Mouse (Mus musculus) left cerebral cortex, adult 11 months (tissue): ENCODE measurements at regions not wholly inside any gene's neighbourhood (a gene's known extent, or its start where the extent isn't known, plus 50 kb on each side); places are given as distances from the start of the nearest gene placed in this dataset.
"Not testable (repeated sequence)": the region's sequence is repeated elsewhere in the genome, so short reads cannot be mapped to it uniquely, and the experiment has no call there.

ENCODE experiments used
- DNase-seq: peaks from one replicate; pipeline ENCODE4 v3.0.0; 2022; ENCODE audit warnings: low spot score

GRCm38 (mm10) chr12:92886394-92887075 lies 1037.6 kb upstream of the Sel1l start:
- not testable (repeated sequence) for DNase-seq

- DNase-seq, result not testable (repeated sequence)
Measured at GRCm38 (mm10) chr12:92884014-92884413, 1035.1 kb upstream of the Sel1l start.

DNA sequence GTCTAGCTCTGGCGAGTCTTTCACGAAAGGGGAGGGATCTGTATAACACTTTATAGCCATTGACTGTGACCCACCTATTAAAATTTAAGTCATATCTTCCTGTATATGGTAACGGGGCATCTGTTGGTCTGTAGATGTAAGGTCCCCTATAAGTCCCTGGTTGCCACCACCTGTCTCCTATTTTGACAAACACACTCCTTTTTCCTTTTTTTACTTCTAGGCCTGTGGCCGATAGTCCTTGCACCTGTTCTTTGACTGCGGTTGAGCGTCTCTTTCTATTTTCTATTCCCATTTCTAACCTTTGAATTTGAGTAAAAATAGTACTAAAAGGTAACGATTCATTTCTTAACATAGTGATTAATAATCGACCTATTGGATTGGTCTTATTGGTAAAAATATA lies 1034.1 kb upstream of the Sel1l start:
- not testable (repeated sequence) for DNase-seq

DNA sequence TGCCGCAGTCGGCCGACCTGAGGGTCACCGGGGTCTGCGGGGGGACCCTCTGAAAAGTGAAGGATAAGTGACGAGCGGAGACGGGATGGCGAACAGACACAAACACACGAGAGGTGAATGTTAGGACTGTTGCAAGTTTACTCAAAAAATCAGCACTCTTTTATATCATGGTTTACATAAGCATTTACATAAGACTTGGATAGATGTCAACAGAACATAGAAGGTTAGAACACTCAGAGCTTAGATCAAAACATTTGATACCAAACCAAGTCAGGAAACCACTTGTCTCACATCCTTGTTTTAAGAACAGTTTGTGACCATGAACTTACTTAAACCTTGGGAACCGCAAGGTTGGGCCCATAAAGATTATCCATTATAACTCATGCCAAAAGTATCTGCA lies 1033.6 kb upstream of the Sel1l start:
- DNase-seq, result not testable (repeated sequence)

- no peak for DNase-seq
Measured at GRCm38 (mm10) chr12:92873602-92874001, 1024.6 kb upstream of the Sel1l start.

- DNase-seq, result no peak
Measured at GRCm38 (mm10) chr12:92869336-92869735, 1020.4 kb upstream of the Sel1l start.

GRCm38 (mm10) chr12:92823090-92823786 lies 974.3 kb upstream of the Sel1l start:
- DNase-seq, result no peak

DNA sequence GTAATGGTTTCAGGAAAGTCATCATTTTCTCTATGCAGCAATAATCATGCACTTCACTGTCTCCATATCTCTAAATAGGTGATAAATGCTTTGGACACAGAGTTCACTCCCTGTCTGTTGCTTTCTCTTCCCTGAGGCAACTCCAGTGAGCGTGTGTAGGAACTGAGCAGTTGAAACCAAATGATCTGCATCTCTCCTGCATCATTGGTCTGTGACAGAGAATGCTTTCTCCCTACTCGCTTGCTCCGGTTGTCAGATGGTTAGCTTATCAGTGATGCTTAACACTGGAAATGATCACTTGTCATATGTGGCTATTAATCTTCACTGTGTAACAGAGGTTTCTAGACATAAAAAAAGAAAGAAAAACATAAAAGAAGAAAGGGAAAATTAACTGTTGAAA lies 969.7 kb upstream of the Sel1l start:
- no peak for DNase-seq

DNA sequence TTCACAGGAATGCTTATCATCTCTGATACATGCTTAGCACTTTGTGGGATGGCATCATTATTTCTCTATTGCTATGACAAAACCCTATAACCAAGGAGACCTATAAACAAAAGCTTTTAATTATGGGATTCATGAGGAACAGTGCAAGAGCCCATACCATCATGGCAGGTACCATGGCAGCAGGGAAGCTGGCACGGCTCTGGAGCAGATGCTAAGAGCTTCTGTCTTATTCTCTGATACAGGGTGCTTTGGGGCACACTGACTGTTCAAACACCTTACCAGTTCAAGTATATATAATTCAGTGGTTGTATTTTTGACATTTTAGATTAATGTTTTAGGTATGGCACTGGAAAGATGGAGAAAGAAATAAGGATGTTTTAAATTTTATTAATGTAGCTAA lies 952.2 kb upstream of the Sel1l start:
- no peak for DNase-seq

GRCm38 (mm10) chr12:92783362-92783761 lies 934.4 kb upstream of the Sel1l start:
- DNase-seq, result no peak

GRCm38 (mm10) chr12:92779695-92780292 lies 930.8 kb upstream of the Sel1l start:
- DNase-seq, result no peak

DNA sequence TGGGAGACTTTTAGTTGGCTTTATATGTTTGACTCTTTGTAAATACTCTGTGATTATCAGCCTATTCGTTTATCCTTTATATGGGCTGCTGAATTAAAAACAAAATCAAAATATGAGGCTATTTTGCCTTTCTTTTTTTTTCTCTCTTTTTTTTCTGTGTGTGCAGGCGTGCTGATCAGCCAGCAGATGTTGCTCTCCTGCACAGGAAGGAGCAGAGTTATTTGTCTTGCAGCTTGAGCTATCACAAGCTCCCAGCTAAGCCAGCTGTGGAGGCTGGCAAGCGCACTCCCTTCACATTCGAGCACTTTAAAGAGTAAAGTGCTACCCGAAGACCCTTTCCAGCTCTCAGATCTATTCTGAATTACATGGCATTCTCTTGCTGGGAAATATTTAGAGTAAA lies 926.7 kb upstream of the Sel1l start:
- no peak for DNase-seq

DNA sequence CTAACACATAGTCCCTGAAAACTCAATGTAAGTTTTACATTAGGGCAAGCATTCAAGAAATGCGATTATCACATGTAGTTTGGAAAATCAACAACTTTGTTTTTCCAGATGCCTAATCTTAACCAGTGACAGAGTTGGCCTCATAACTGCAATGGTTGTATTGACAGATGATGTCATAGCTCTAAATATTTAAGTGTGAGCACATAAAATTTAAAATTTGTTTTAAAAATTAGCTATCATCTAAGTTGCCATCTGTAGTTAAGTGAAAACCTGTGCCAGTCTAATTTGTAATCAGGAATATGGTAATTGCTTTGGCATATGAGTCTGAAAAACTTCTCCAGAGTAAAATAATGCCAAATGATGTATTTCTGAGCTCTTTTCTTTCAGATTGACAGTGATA lies 899.6 kb upstream of the Sel1l start:
- no peak for DNase-seq

DNA sequence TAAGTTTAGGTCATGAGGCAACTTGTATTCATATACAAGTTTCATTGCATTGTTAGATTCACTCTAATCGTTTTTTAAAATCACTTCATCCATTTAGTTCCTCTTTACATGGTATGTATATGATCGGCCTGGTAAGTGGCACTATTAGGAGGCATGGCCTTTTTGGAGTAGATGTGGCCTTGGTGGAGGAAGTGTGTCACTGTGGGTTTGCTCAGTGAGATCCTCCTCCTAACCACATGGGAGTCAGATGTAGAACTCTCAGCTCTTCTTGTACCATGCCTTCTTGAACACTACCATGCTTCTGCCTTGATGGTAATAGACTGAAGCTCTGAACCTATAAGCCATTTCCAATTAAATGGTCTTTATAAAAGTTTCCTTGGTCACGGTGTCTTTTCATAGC lies 891.9 kb upstream of the Sel1l start:
- DNase-seq, result no peak

DNA sequence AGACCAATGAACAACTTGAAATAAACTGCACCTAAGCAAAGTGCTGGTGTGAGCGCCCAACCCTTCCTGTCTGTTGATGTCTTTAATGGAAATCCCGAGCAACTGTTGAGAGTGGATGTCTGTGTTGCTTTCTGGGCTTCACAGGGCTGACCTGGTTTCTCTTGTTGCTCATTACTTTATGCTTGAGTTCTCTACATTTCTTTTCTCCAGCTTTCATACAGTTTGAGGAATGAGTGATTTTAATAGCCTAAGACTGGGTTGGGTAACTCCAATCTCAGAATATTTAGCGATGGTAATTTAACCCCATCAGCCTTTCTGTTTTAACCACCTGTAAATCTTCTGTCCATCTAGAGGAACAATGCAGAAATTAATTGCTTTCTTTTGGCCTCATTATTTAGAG lies 890.2 kb upstream of the Sel1l start:
- DNase-seq, result no peak

DNA sequence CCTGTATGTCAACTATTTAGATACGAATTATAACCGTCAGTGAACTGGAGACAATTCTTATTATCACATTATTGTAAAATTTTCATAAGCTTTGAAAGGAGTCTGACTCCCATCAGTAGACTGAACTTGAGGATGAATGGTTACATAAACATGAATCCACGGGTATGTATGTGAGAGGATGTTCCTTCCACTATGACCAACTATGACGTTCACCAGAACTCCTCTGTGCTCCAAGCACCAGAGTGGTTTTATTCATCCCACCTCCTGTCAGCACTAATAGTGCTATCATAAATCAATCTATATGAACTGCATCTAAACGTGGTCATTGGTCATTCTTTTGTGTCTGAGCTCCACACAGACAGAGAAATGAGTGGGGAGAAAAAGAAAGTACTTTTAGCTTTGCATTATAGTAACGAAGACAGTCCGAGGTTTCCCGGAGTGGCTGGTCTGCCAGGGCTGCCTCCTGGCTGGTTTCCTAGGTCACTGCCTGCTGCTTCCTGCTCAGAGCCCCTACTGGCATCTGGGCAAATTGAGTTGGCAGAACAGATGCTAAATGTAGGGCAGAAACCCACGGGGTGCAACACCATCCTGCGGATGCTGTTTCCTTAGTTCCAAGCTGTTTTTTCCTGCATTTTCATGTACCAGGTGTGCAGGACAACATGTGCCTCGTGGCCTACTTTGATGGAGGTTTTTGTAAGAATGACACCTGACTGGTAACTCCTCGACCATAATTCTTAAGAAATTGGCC lies 888.8 kb upstream of the Sel1l start:
- no peak for DNase-seq

GRCm38 (mm10) chr12:92723022-92723421 lies 874.1 kb upstream of the Sel1l start:
- DNase-seq, result no peak

- no peak for DNase-seq
Measured at GRCm38 (mm10) chr12:92713415-92713814, 864.5 kb upstream of the Sel1l start.

- DNase-seq, result no peak
Measured at GRCm38 (mm10) chr12:92708466-92708865, 859.5 kb upstream of the Sel1l start.

- DNase-seq, result no peak
Measured at GRCm38 (mm10) chr12:92703731-92704130, 854.8 kb upstream of the Sel1l start.

DNA sequence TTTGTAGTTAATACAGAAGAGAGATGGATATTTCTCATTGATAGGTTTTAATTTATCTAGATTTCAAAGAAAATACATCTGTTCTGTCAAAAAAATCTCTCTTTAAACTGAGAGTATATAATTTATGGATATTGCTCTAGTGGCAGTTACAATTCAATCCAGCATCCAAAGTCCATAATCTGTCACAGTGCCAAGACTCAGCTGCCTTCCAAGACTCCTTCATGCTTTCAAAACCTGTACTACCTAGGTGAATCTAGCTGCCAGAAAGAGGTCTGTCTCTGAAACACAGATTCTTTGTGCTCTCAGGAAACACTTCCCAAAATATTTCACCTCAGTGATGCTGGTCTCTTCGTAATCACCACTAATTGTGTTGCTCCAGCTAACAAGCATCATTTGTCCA lies 844.0 kb upstream of the Sel1l start:
- DNase-seq, result no peak

DNA sequence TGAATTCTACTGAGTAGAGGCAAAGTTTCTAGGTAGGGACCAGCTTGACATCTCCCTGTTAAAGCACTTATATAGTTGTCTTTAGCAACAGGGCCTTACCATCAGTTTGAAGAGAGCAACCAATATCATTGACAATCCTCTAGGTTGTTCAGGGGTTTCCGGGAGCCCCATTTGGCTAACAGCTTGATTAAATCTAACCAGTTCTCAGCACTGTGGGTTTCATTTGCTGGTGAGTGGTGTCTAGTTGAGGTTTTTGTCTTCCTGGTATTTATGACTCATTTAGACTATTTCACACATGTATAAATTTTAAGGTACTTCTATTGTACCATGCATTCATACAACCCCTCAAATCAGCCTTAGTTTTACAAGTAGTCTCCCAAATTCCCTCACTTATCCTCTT lies 823.4 kb upstream of the Sel1l start:
- no peak for DNase-seq

DNA sequence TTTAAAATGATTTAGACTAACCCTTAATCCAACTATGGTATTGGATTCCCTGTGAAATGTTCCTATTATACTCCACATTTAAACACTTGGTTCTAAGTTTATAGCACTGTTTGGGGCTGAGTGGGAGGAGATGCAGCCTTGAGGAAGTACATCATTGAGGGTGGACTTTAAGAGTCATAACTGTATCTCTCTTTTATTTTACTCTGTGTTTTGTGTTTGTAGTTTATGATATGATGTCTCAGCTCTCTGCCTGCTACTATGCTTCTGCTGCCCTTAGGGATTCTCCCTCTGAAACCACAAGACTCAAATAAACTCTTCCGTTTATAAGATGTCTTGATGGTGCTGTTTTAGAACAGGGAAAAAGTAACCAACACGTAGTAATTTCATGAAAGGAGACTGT lies 797.7 kb upstream of the Sel1l start:
- no peak for DNase-seq
